Mouse (Mus musculus) kidney, adult 2 months (tissue): ENCODE results near the gene Pparg.

Experiments used
- CTCF ChIP-seq: fragments of 200-500 bp; conservative IDR thresholded peaks from 2 replicates; pipeline ENCODE4 v1.5.1; 2011; ENCODE audit warnings: low read depth, mild to moderate bottlenecking, control low read depth, low read length, moderate library complexity, mixed read lengths; ENCODE audit not compliant: insufficient read depth, insufficient read length
- POLR2A ChIP-seq: fragments of 200-500 bp; IDR thresholded peaks from one replicate; pipeline ENCODE4 v1.6.1; 2011; ENCODE audit warnings: low read depth, low read length, control low read depth

DNA sequence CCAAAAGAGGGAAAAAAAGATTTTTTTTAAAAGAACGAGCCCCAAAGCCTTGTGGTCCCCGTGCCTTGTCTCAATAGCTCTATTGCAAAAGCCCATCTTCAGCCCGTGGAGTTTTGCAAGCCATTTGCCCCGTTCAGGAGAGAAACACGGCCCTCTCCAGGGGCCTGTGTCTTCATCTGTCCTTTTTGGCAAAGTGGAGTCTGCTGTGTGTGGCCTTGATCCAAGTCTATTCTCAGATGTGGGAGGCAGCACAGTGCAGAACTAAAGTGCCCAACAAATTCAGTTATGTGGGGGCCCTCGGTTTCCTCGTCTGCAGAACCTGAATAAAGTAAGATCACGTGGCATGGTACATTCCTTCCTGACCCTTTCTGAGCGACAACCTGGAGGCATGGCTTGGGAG, 162.4 kb downstream of the Pparg start:
- TF ChIP-seq CTCF, result no peak
- TF ChIP-seq POLR2A, result no peak
